Mouse (Mus musculus) 3T3-L1 (cell line): ENCODE data around the gene Kmt5b.

ENCODE experiments used
- DNase-seq: peaks from one replicate; pipeline ENCODE4 v3.0.0-alpha.2; 2015; ENCODE audit warnings: low read depth, low spot score

The Kmt5b gene

GRCm38 (mm10) chr19:3768697-3769383 is 1.6 kb downstream of the Kmt5b start:
- peak; percentile 92 for DNase-seq

- no peak for DNase-seq
These were observed 2.3 kb downstream of the Kmt5b start for GRCm38 (mm10) chr19:3769533-3769932.

- DNase-seq, result peak; percentile 82
These were observed 6.9 kb downstream of the Kmt5b start for GRCm38 (mm10) chr19:3774159-3774558.

DNA sequence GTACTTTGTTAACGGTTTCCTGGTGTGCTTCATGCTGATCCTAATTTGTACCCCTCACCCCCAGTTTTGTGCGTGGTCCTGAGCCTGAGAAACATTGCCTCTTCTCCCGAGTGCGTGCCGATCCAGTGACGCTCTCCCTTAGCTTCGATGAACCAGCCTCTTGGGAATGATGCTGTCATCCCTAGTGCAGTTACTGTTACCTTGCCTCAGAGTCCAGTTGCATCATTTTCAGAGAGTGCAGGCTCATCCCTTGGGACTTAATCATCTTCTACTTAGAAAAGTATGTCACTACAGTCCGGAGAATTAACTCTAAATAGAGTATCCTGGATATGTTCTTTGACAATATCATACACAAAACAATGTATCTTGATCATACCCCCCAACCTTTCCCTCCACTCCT is 11.5 kb downstream of the Kmt5b start:
- peak; percentile 58 for DNase-seq

- DNase-seq, result peak; percentile 61
These were observed 22.9 kb downstream of the Kmt5b start for GRCm38 (mm10) chr19:3790077-3790476.

GRCm38 (mm10) chr19:3805526-3805925 is 38.3 kb downstream of the Kmt5b start:
- no peak for DNase-seq

DNA sequence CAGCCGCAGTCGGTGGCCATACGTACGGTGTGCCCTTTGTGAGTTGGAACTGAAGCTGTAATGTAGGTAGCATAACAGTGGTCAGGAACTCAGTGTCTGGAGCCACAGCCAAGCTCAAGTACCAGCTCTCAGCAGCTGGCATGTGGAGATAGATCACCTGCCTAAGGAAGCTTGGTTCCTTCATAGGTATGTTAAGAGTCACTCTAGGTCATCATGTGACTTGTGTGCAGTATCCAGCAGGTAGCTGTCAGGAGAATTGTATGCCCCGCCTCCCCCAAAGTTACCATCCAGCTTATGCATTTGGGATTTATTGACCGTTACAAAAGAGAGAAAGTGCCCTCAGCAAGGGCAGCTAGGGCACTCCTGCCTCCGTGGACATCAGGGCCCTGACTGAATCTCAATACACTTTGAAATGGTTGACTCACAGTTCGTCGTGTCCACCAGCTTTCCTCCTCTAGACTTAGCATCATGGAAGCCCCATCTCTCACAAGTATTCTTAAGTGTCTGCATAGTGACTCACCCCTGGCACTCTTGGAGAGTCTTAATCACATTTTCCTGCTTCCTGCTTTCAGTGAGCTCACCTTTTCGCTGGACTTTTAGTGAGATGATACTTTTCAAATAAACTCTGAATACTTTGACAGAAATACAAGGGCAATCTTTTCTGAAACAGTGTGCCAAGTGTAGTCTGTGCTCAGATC is 43.5 kb downstream of the Kmt5b start:
- peak; percentile 74 for DNase-seq

DNA sequence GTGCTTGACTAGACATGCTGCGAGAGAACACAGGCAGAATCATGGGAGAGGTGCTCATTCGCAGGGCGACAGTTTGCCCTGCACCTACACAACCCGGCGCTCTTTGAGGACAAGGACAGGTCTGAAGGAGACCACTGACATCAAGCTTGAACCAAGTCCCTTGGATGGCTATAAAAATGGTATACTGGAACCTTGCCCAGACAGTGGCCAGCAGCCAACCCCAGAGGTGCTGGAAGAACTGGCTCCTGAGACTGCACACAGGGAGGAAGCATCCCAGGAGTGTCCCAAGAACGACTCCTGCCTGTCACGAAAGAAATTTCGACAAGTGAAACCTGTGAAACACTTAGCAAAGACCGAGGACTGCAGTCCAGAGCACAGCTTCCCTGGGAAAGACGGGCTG is 47.2 kb downstream of the Kmt5b start:
- no peak for DNase-seq

DNA sequence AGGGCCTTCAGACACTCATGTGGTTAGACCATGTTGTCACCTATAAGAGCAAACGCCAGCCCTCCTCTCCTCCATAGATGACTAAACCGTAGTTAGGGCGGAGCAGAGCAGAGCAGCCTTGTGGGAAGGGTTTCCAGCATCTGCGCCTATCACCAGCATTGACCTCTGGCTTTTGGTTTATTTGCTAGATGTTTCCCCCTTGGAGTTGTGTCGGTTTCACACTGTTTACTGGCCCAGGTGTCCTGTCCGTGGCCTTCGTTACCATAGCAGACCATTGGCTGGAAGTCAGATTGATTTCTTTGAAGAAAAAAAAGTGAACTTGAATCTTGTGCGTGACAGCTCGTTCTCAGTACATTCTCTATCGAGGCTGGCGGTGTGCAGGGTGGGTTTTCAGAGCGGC is 48.6 kb downstream of the Kmt5b start:
- DNase-seq, result no peak

GRCm38 (mm10) chr19:3819080-3819479 is 51.9 kb downstream of the Kmt5b start:
- DNase-seq, result no peak

DNA sequence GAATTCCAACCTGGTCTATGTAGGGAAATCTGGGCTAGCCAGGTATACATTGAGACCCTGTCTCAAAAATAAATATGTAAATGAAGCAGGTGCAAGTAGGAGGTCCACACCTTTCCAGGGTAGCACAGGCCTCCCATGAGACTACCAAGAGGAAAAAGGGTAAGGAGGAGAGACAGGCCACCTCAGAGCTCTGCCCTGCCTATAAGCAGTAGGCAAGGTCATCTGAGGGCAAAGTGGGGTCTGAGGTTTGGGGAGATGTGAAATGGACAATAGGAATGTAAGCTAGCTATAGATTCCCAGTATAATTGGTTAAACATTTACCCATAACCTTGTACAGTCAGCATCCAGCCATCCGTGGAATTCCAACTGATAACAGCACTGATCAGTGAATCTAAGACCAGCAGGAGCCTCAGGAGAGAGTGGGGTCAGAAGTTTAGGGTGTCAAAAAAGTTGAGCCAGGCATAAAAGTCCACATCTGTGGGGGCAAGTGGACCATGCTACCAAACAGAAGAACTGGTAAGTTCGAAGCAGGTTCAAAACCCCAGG is 52.8 kb downstream of the Kmt5b start:
- peak; percentile 52 for DNase-seq

- DNase-seq, result no peak
These were observed 57.8 kb downstream of the Kmt5b start for GRCm38 (mm10) chr19:3825044-3825443.

GRCm38 (mm10) chr19:3829863-3830262 is 62.6 kb downstream of the Kmt5b start:
- DNase-seq, result peak; percentile 23

DNA sequence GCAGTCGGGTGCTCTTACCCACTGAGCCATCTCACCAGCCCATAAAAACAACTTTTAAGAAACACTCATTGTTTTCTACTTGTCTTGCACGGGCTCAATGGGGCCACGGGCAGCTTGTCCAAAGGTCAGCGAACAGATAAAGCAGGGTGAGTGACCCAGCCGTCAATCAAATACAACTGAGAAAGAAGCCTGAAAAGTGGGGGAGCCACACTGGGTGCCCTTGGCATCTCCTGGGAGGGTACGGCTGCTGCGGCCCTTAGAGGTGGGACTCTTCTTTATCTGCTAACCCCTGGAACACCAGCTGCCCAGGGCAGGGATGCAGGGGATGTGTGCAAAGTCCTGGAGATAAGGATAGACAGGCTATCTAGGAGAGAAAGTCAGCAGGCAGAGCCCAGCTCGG is 64.5 kb downstream of the Kmt5b start:
- DNase-seq, result no peak

GRCm38 (mm10) chr19:3832851-3833353 is 65.7 kb downstream of the Kmt5b start:
- DNase-seq, result peak; percentile 73

DNA sequence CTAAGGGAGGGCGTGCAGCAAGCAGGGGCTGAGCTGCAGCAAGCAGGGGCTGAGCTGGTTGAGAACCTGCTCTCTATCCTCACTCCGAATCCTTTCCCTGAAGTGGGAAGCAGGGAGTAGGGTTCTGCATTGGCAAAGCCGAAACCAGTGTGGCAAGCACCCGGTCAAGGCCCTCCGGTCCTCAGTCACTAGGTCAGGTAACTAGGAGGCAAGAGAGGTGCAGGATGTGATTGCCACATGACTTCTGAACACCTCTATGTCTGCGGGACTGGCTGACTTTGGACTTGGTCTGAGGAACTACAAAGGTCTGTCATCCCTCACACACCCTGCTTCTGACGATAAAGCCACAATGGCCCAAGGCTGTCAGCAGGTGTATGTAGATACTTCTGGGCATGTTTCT is 67.1 kb downstream of the Kmt5b start:
- no peak for DNase-seq

GRCm38 (mm10) chr19:3836791-3837190 is 69.6 kb downstream of the Kmt5b start:
- DNase-seq, result no peak

DNA sequence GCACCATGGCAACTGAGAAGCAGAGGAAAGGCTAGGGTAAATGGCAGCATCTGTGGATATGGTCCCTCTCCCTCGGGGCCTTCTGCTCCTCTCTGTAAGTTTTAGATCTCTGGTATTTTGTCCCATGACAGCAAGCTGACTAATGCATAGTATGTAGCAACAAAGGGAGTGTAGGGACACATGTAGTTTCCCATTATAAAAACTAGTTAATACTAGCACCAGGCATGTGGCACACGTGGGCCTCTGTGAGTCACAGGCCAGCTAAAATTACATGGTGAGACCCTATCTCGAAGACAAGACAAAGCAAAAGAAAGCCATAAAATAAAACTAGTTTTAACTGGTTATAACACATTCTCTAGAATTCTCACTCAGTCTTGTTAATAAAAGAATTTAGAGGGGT is 71.7 kb downstream of the Kmt5b start:
- DNase-seq, result peak; percentile 78

- peak; percentile 90 for DNase-seq
These were observed 72.5 kb downstream of the Kmt5b start for GRCm38 (mm10) chr19:3839686-3840085.

GRCm38 (mm10) chr19:3840214-3840651 is 73.0 kb downstream of the Kmt5b start:
- no peak for DNase-seq

GRCm38 (mm10) chr19:3840685-3841084 is 73.5 kb downstream of the Kmt5b start:
- no peak for DNase-seq

- no peak for DNase-seq
These were observed 75.3 kb downstream of the Kmt5b start for GRCm38 (mm10) chr19:3842359-3843148.
